Mouse (Mus musculus): Measurements from ENCODE around the gene Gm20909. TPM values are rescaled to one million over a fixed set of nuclear protein-coding genes. Genes with fewer than 3 reads are reported as not detected.
"Not testable (repeated sequence)": the region's sequence is repeated elsewhere in the genome, so short reads cannot be mapped to it uniquely, and the experiment has no call there.

Gene Gm20909
- not detected for total RNA-seq (2021)
- long read RNA-seq: 0 reads

- not testable (repeated sequence) for DNase-seq (ENCODE audit: low spot score in 2 of 2)
Measured at GRCm38 (mm10) chrY:21164270-21164669, at the start of gene Gm20909. TSS of gene Gm20909 (plus strand) at chrY:21164570.

Other genes with a start within 250 kb of the Gm20909 start
- not detected for gene Gm29866, start 170.9 kb upstream of the Gm20909 start, total RNA-seq (2021)
- gene Gm20865, start 77.0 kb downstream of the Gm20909 start, total RNA-seq (2021): not detected